Mouse (Mus musculus): ENCODE data around the gene Saa1. TPM values are rescaled to one million over a fixed set of nuclear protein-coding genes. Genes with fewer than 3 reads are reported as not detected.

The Saa1 gene
- polyA plus RNA-seq, 1 experiment from 2014 or later = 1.4 TPM

DNA sequence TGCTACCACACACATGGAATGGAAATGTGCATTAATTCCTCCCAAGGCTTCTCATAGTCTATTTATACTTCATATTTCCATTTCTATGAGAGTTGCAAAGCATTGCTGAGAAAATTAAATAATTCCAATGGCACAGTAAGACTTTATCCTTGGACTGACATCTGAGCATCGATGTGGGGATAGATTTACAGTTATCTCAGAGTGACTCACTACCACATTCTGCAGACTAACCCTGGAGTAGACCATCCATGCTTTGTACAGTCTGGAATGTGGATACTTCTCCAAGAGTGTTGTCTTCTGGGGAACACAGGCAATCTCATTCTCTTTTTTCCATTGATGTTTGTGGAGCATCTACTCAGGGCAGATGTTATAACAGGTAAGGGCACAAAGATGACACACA is 15.2 kb downstream of the Saa1 start:
- WGBS = 63% methylated on average over 1 of the region's 1 CpGs
- no peak overlapping the region for H3K4me3 ChIP-seq (ENCODE audit: low read depth, low read length)
- DNase-seq (ENCODE audit: low spot score) (no peak), ATAC-seq (replicated peaks; ENCODE audit: low FRiP score, low TSS enrichment, low read depth) (no peak)
- H3K9ac ChIP-seq (ENCODE audit: low read length) = no peak overlapping the region
- no peaks in the 10 kb centered on the region for H3K27me3 ChIP-seq (replicated peaks; ENCODE audit: control insufficient read depth, insufficient read depth, low read length)
- no peak overlapping the region for H3K27ac ChIP-seq (ENCODE audit: low read depth)
- no peaks in the 10 kb centered on the region for H3K4me1 ChIP-seq (replicated peaks; ENCODE audit: control insufficient read depth, insufficient read depth, low read length)
- no peaks in the 10 kb centered on the region for H3K36me3 ChIP-seq (ENCODE audit: control insufficient read depth, insufficient read depth, low read length)
- no peaks in the 10 kb centered on the region for H3K9me3 ChIP-seq (ENCODE audit: control insufficient read depth, low read length)
- H3K4me2 ChIP-seq (ENCODE audit: low read length) = no peak overlapping the region

GRCm38 (mm10) chr7:46724396-46724795 is 18.4 kb downstream of the Saa1 start:
- H3K4me2 ChIP-seq (ENCODE audit: low read length) = no peak overlapping the region
- 75% methylated on average over 5 of the region's 5 CpGs for WGBS
- H3K27me3 ChIP-seq (replicated peaks; ENCODE audit: control insufficient read depth, insufficient read depth, low read length) = 0 out of 2 replicates have a peak, but pooled peaks cover 3% of the 10 kb centered on the region
- ATAC-seq (replicated peaks; ENCODE audit: low FRiP score, low TSS enrichment, low read depth) = no peak
- no peaks in the 10 kb centered on the region for H3K4me1 ChIP-seq (replicated peaks; ENCODE audit: control insufficient read depth, insufficient read depth, low read length)
- H3K9ac ChIP-seq (ENCODE audit: low read length) = no peak overlapping the region
- no peaks in the 10 kb centered on the region for H3K36me3 ChIP-seq (ENCODE audit: control insufficient read depth, insufficient read depth, low read length)
- H3K27ac ChIP-seq (ENCODE audit: low read depth) = no peak overlapping the region
- no peak overlapping the region for H3K4me3 ChIP-seq (ENCODE audit: low read depth, low read length)
- no peak for DNase-seq (ENCODE audit: low spot score)
- no peaks in the 10 kb centered on the region for H3K9me3 ChIP-seq (ENCODE audit: control insufficient read depth, low read length)

- 71% methylated on average over 3 of the region's 3 CpGs for WGBS
- Histone ChIP-seq H3K27ac (ENCODE audit: low read depth) (no peak overlapping the region), H3K4me2 (ENCODE audit: low read length) (no peak overlapping the region), H3K9ac (ENCODE audit: low read length) (no peak overlapping the region), H3K9me3 (ENCODE audit: control insufficient read depth, low read length) (no peaks in the 10 kb centered on the region), H3K4me3 (ENCODE audit: low read depth, low read length) (no peak overlapping the region), H3K36me3 (ENCODE audit: control insufficient read depth, insufficient read depth, low read length) (no peaks in the 10 kb centered on the region), H3K4me1 (replicated peaks; ENCODE audit: control insufficient read depth, insufficient read depth, low read length) (no peaks in the 10 kb centered on the region), H3K27me3 (replicated peaks; ENCODE audit: control insufficient read depth, insufficient read depth, low read length) (0 out of 2 replicates have a peak, but pooled peaks cover 3% of the 10 kb centered on the region)
- DNase-seq (ENCODE audit: low spot score) = no peak
- no peak for ATAC-seq (replicated peaks; ENCODE audit: low FRiP score, low TSS enrichment, low read depth)
Observed at GRCm38 (mm10) chr7:46723849-46724248, 18.9 kb downstream of the Saa1 start.

DNA sequence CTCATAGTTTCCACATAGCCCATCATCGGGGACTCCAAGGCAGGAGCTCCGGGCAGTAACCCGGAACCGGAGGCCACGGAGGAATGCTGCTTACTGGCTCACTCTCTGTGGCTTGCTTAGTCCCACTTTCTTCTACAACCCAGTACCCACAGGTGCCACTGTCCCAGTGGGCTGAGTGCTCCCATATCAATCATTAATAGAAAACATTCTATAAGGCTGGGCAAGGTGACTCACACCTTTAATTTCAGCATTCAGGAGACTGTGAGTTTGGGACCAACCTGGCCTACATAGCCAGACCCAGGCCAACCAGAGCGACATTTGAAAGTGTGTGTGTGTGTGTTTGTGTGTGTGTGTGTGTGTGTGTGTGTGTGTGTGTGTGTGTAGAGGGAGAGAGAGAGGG is 19.4 kb downstream of the Saa1 start:
- Histone ChIP-seq H3K9me3 (ENCODE audit: control insufficient read depth, low read length) (no peaks in the 10 kb centered on the region), H3K4me2 (ENCODE audit: low read length) (no peak overlapping the region), H3K27me3 (replicated peaks; ENCODE audit: control insufficient read depth, insufficient read depth, low read length) (0 out of 2 replicates have a peak, but pooled peaks cover 3% of the 10 kb centered on the region), H3K9ac (ENCODE audit: low read length) (no peak overlapping the region), H3K27ac (ENCODE audit: low read depth) (no peak overlapping the region), H3K36me3 (ENCODE audit: control insufficient read depth, insufficient read depth, low read length) (no peaks in the 10 kb centered on the region), H3K4me3 (ENCODE audit: low read depth, low read length) (no peak overlapping the region), H3K4me1 (replicated peaks; ENCODE audit: control insufficient read depth, insufficient read depth, low read length) (no peaks in the 10 kb centered on the region)
- no peak for ATAC-seq (replicated peaks; ENCODE audit: low FRiP score, low TSS enrichment, low read depth)
- no peak for DNase-seq (ENCODE audit: low spot score)
- 93% methylated on average over 6 of the region's 6 CpGs for WGBS

GRCm38 (mm10) chr7:46720460-46720859 is 22.3 kb downstream of the Saa1 start:
- no peak overlapping the region for H3K4me3 ChIP-seq (ENCODE audit: low read depth, low read length)
- 79% methylated on average over 9 of the region's 9 CpGs for WGBS

GRCm38 (mm10) chr7:46719526-46719925 is 23.3 kb downstream of the Saa1 start:
- 61% methylated on average over 7 of the region's 7 CpGs for WGBS
- Histone ChIP-seq H3K9ac (ENCODE audit: low read length) (no peak overlapping the region), H3K4me2 (ENCODE audit: low read length) (no peak overlapping the region), H3K9me3 (ENCODE audit: control insufficient read depth, low read length) (no peaks in the 10 kb centered on the region), H3K27me3 (replicated peaks; ENCODE audit: control insufficient read depth, insufficient read depth, low read length) (0 out of 2 replicates have a peak, but pooled peaks cover 3% of the 10 kb centered on the region), H3K27ac (ENCODE audit: low read depth) (no peak overlapping the region), H3K36me3 (ENCODE audit: control insufficient read depth, insufficient read depth, low read length) (no peaks in the 10 kb centered on the region), H3K4me3 (ENCODE audit: low read depth, low read length) (no peak overlapping the region), H3K4me1 (replicated peaks; ENCODE audit: control insufficient read depth, insufficient read depth, low read length) (no peaks in the 10 kb centered on the region)
- no peak for ATAC-seq (replicated peaks; ENCODE audit: low FRiP score, low TSS enrichment, low read depth)
- no peak for DNase-seq (ENCODE audit: low spot score)

More at GRCm38 (mm10) chr7:46720460-46720859, 22.3 kb downstream of the Saa1 start:
- H3K27me3 ChIP-seq (replicated peaks; ENCODE audit: control insufficient read depth, insufficient read depth, low read length) = 0 out of 2 replicates have a peak, but pooled peaks cover 3% of the 10 kb centered on the region
- H3K36me3 ChIP-seq (ENCODE audit: control insufficient read depth, insufficient read depth, low read length) = no peaks in the 10 kb centered on the region
- H3K9ac ChIP-seq (ENCODE audit: low read length) = no peak overlapping the region
- DNase-seq (ENCODE audit: low spot score) (no peak), ATAC-seq (replicated peaks; ENCODE audit: low FRiP score, low TSS enrichment, low read depth) (no peak)
- H3K4me2 ChIP-seq (ENCODE audit: low read length) = no peak overlapping the region
- no peaks in the 10 kb centered on the region for H3K9me3 ChIP-seq (ENCODE audit: control insufficient read depth, low read length)
- H3K27ac ChIP-seq (ENCODE audit: low read depth) = no peak overlapping the region
- H3K4me1 ChIP-seq (replicated peaks; ENCODE audit: control insufficient read depth, insufficient read depth, low read length) = no peaks in the 10 kb centered on the region

GRCm38 (mm10) chr7:46718591-46719270 is 24.0 kb downstream of the Saa1 start:
- no peak for DNase-seq (ENCODE audit: low spot score)
- no peak for ATAC-seq (replicated peaks; ENCODE audit: low FRiP score, low TSS enrichment, low read depth)
- 76% methylated on average over 7 of the region's 7 CpGs for WGBS

GRCm38 (mm10) chr7:46716897-46717296 is 25.9 kb downstream of the Saa1 start:
- no peak overlapping the region for H3K27ac ChIP-seq (ENCODE audit: low read depth)
- DNase-seq (ENCODE audit: low spot score) = no peak
- H3K4me2 ChIP-seq (ENCODE audit: low read length) = no peak overlapping the region
- 0 out of 2 replicates have a peak, but pooled peaks cover 3% of the 10 kb centered on the region for H3K27me3 ChIP-seq (replicated peaks; ENCODE audit: control insufficient read depth, insufficient read depth, low read length)
- no peak for ATAC-seq (replicated peaks; ENCODE audit: low FRiP score, low TSS enrichment, low read depth)
- H3K4me3 ChIP-seq (ENCODE audit: low read depth, low read length) = no peak overlapping the region
- no peak overlapping the region for H3K9ac ChIP-seq (ENCODE audit: low read length)
- no peaks in the 10 kb centered on the region for H3K9me3 ChIP-seq (ENCODE audit: control insufficient read depth, low read length)
- 46% methylated on average over 5 of the region's 5 CpGs for WGBS
- no peaks in the 10 kb centered on the region for H3K4me1 ChIP-seq (replicated peaks; ENCODE audit: control insufficient read depth, insufficient read depth, low read length)
- H3K36me3 ChIP-seq (ENCODE audit: control insufficient read depth, insufficient read depth, low read length) = no peaks in the 10 kb centered on the region

More at GRCm38 (mm10) chr7:46718591-46719270, 24.0 kb downstream of the Saa1 start:
- no peak overlapping the region for H3K4me2 ChIP-seq (ENCODE audit: low read length)
- no peaks in the 10 kb centered on the region for H3K4me1 ChIP-seq (replicated peaks; ENCODE audit: control insufficient read depth, insufficient read depth, low read length)
- 0 out of 2 replicates have a peak, but pooled peaks cover 3% of the 10 kb centered on the region for H3K27me3 ChIP-seq (replicated peaks; ENCODE audit: control insufficient read depth, insufficient read depth, low read length)
- no peaks in the 10 kb centered on the region for H3K9me3 ChIP-seq (ENCODE audit: control insufficient read depth, low read length)
- no peak overlapping the region for H3K4me3 ChIP-seq (ENCODE audit: low read depth, low read length)
- no peak overlapping the region for H3K27ac ChIP-seq (ENCODE audit: low read depth)
- H3K9ac ChIP-seq (ENCODE audit: low read length) = no peak overlapping the region
- H3K36me3 ChIP-seq (ENCODE audit: control insufficient read depth, insufficient read depth, low read length) = no peaks in the 10 kb centered on the region

DNA sequence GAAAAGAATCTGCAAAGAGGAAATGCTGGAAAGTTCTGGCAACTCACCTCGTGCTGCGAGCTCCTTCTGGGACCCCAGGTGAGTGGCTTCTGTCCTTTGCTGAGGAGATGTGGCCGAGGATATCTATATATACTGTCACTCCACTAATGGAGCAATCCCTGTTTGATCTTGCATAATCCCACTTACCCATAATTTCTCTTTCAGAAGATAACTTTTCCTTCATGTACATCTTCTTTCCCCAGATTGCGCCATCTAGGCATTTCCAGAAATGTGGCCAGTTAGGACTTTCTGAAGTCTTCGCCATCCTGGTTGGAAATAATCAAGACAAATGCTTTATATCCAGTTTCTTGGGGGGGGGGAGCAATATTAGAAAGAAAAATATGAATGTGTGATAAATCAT is 27.2 kb downstream of the Saa1 start, which contains the start of gene Saa3:
Gene Saa3 (minus strand): TSS at position 101 of the 400 bp plus-strand sequence.
- no peak within 1 kb of the TSS for H3K4me3 ChIP-seq (ENCODE audit: low read depth, low read length)
- no peak within 1 kb of the TSS for H3K4me2 ChIP-seq (ENCODE audit: low read length)
- no peaks in the 10 kb centered on the region for H3K36me3 ChIP-seq (ENCODE audit: control insufficient read depth, insufficient read depth, low read length)
- H3K9ac ChIP-seq (ENCODE audit: low read length) = no peak within 1 kb of the TSS
- no peaks in the 10 kb centered on the region for H3K4me1 ChIP-seq (replicated peaks; ENCODE audit: control insufficient read depth, insufficient read depth, low read length)
- ATAC-seq (replicated peaks; ENCODE audit: low FRiP score, low TSS enrichment, low read depth) = no peak
- no peak for DNase-seq (ENCODE audit: low spot score)
- no peaks in the 10 kb centered on the region for H3K9me3 ChIP-seq (ENCODE audit: control insufficient read depth, low read length)
- WGBS = 89% methylated on average over 5 of the region's 5 CpGs
- no peak within 1 kb of the TSS for H3K27ac ChIP-seq (ENCODE audit: low read depth)
- H3K27me3 ChIP-seq (replicated peaks; ENCODE audit: control insufficient read depth, insufficient read depth, low read length) = no peaks in the 10 kb centered on the region
